Mouse (Mus musculus): ENCODE measurements around the gene Rsad2.

Rsad2 gene

DNA sequence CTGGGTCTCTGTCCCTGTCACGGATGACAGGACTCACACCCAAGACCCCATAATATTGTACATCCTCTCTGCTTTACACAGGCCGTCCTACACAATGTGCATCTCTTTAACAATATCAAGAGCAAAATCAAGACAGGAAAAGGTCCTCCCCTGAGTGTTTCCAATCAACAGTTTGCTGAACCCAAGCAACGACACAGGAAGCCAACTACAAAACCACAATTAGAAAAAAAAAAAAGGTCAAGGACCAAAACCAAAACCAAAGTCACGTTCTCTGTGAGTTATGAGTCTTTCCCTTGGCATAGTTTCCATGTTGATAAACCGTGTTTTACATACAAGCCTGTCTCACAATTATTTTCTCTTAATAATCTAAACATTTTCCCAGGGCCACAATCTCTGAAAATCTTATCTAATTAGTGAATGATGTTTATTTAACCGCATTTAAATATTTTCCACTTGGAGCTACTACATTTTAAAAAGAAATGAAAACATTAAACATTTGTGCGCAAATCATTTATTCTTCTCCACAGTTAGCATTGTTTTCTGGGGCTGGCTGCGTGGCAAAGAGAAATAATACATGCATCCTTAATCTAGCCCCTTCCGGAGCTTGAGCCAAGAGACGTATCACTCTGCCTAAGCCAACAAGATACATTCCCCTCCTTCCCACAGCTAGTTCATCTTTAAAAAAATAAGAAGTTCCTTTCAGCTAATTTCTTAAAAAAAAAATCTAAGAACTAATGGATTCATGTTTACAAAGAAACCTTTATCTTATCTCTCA lies 54.4 kb downstream of the Rsad2 start:
- DNase-seq (ENCODE audit: low read depth) = no peak

DNA sequence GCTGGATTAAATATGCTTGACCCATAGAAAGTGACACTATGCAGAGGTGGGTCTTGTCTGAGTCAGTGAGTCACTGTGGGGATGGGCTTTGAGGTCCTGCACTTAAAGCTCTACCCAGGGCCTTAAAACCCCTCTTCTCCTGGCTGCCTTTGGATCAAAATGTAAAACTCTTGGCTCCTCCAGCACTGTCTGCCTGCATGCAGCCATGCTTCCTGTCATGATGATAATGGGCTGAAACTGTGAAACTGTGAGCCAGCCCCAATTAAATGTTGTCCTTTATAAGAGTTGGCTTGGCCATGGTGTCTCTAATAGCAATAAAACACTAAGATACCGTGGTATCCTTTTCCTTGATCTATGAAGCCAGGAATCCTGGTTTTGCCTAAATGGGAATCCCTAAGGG lies 55.0 kb downstream of the Rsad2 start:
- no peak for DNase-seq (ENCODE audit: low read depth)

DNA sequence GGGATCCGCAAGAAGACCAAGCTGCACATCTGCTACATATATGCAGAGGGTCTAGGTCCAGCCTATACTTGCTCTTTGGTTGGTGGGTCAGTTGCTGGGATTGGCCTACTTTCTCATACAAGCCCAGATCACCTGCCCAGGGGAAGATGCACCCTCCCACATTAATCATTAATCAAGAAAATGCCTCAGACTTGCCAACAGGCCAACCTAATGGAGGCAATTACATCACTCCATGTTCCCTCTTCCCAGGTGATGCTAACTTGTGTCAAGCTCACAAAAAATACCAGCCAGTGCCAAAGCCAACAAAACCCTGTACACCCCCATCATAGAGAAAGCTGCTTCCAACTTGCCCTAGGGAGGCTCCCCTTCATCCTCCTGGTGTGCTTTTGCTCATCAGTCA lies 55.5 kb downstream of the Rsad2 start:
- DNase-seq (ENCODE audit: low read depth) = no peak

DNA sequence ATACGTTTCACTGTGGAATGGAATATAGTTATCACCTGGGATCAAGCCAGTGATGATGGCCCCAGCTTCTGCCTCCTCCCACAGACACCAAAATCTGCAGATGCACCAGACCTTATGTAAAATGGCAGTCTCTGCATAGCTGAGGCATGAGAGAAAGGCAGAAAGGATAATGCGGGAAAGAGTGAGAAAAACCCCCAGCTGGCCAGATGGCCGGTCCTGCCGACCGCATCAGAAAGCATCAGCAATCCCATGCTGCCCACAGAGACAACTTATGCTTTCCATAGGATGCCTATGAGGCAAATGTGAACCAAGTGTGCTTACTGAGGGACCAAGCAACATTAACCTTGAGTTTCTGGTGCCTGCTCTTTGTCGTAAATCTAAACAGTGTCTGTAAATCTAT lies 56.9 kb downstream of the Rsad2 start:
- no peak for DNase-seq (ENCODE audit: low read depth)

DNA sequence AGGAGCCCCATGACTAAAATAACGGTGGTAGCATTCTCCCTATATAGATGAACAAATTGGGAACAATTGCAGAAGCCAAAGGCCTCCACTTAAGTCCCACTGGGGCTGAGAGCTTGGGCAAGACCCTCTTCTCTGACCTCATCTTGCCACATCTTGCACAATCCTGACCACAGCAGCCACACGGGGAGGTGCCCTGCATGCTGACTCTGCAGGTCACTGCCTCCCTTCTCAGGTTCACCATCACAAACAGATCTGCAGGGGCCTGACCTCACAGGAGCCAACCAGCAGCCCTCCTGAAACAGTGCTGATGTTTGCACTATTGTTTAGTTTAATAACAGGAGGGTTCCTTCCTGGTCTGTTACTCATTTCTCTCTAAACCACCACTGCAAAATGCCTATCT lies 57.7 kb downstream of the Rsad2 start:
- DNase-seq (ENCODE audit: low read depth) = peak; percentile 86

DNA sequence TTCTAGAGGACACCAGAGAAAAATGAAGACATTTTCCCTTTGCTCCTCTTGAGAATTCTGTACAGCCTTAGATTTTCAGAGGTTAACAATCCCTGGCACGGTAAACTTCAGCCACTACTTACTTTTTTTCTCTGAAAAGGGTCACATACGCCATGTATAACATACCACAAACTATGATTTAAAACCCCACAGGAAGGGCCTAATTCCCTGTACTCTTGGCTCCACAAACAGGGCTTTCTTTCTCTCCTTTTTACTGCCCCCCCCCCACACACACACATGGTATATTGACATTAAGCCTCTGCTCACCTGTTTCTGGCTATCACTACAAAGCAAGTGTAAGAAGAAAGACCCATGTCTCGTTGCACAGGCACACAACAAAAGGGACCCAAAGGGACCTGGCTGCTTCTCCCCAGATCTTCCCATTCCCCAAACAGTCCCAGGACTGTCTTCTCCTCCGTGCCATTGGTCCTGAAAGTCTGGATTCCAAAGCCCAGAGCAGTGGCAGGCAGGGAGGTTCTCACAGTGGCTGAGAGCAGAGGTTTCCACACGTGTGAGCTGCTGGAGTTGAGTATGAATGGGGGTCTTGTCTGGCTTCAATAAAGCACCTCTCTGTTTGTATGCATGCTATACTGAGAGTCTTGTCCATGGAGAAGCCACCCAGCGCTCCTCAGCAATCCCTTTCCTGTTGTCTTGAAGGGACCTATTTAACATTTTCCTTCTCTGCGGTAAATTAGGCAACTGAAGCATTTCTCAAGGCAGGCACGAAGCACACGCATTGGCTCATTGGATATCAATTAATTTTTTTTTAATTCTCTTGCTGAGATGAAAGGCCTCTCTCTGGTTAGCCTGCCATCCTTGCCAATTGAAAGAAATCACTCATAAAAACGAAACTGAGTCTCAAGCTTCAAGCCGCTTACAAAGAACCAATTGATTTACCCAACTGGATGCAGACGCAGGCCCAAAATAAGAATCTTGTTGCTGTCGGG lies 61.5 kb downstream of the Rsad2 start:
- DNase-seq (ENCODE audit: low read depth) = no peak

DNA sequence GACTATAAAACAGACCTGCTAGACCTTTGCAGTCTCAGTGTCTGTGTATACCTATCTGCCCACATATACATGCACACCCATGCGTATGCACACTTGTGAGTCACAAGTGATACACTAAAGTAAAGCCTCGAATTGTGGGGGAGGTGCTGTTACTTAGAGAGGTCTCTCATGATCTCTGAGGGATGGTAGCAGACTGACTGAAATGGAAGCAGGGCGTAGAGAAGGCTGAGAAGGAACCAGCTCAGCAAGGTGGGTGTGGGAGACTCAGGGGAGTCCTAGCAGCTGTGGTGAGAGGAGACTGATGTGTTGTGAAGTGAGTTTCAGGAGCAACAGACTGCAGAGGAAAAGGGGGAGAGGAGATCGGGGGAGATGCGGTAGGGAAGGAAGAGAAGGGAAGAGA lies 63.0 kb downstream of the Rsad2 start:
- no peak for DNase-seq (ENCODE audit: low read depth)

All from NIH3T3 (cell line).